Mouse (Mus musculus): ENCODE data around the gene Abhd16a. TPM values are rescaled to one million over a fixed set of nuclear protein-coding genes. Genes with fewer than 3 reads are reported as not detected.

Abhd16a gene
- 10 to 100 TPM; 60.7 to 64.8 (median 62.3) TPM for total RNA-seq (2022)

GRCm38 (mm10) chr17:35088825-35089644 lies at the start of gene Abhd16a:
TSS of gene Abhd16a (plus strand) at chr17:35089263.
- DNase-seq (ENCODE audit: low spot score): peak; percentile 92

- DNase-seq (ENCODE audit: low spot score): no peak
Measured at GRCm38 (mm10) chr17:35043794-35044193, 45.3 kb upstream of the Abhd16a start.

- no peak for DNase-seq (ENCODE audit: low spot score)
Measured at GRCm38 (mm10) chr17:35044904-35045806, 43.9 kb upstream of the Abhd16a start.

GRCm38 (mm10) chr17:35045807-35046680 lies 43.0 kb upstream of the Abhd16a start:
- DNase-seq (ENCODE audit: low spot score): no peak

- DNase-seq (ENCODE audit: low spot score): peak; percentile 96
Measured at GRCm38 (mm10) chr17:35046681-35047455, 42.2 kb upstream of the Abhd16a start, which contains the start of gene Msh5. TSS of gene Msh5 (minus strand) at chr17:35046745.

- DNase-seq (ENCODE audit: low spot score): no peak
Measured at GRCm38 (mm10) chr17:35047688-35048087, 41.4 kb upstream of the Abhd16a start.

GRCm38 (mm10) chr17:35048149-35048931 lies 40.7 kb upstream of the Abhd16a start:
- DNase-seq (ENCODE audit: low spot score): no peak

GRCm38 (mm10) chr17:35048932-35049440 lies 40.1 kb upstream of the Abhd16a start:
- no peak for DNase-seq (ENCODE audit: low spot score)

GRCm38 (mm10) chr17:35049561-35050016 lies 39.5 kb upstream of the Abhd16a start, which contains the start of gene Clic1:
TSS of gene Clic1 (plus strand) at chr17:35049966.
- no peak for DNase-seq (ENCODE audit: low spot score)

- DNase-seq (ENCODE audit: low spot score): peak; percentile 83
Measured at GRCm38 (mm10) chr17:35050126-35050750, 38.8 kb upstream of the Abhd16a start.

- DNase-seq (ENCODE audit: low spot score): peak; percentile 90
Measured at GRCm38 (mm10) chr17:35051156-35052086, 37.6 kb upstream of the Abhd16a start.

- DNase-seq (ENCODE audit: low spot score): no peak
Measured at GRCm38 (mm10) chr17:35052271-35052798, 36.7 kb upstream of the Abhd16a start.

- no peak for DNase-seq (ENCODE audit: low spot score)
Measured at GRCm38 (mm10) chr17:35055691-35056495, 33.2 kb upstream of the Abhd16a start.

GRCm38 (mm10) chr17:35057090-35057489 lies 32.0 kb upstream of the Abhd16a start:
- no peak for DNase-seq (ENCODE audit: low spot score)

GRCm38 (mm10) chr17:35058316-35058715 lies 30.7 kb upstream of the Abhd16a start:
- no peak for DNase-seq (ENCODE audit: low spot score)
